Mouse (Mus musculus): ENCODE data around the gene Grasp. TPM values are rescaled to one million over a fixed set of nuclear protein-coding genes. Genes with fewer than 3 reads are reported as not detected.

Gene Grasp
- total and polyA plus RNA-seq, 2 experiments = 0.92 to 1.5 TPM

- Histone ChIP-seq H3K36me3 (ENCODE audit: control insufficient read depth, insufficient read depth, low read length) (no peaks in the 10 kb centered on the region), H3K27me3 (ENCODE audit: control insufficient read depth, insufficient read depth, low read length) (peaks cover 5% of the 10 kb centered on the region; the same call in 1 of the 2 replicates), H3K27ac (replicated peaks; ENCODE audit: insufficient read depth, low read depth, low read length) (no peak overlapping the region), H3K4me3 (ENCODE audit: insufficient read depth, low read depth, low read length) (no peak overlapping the region), H3K9ac (ENCODE audit: low read depth, low read length) (no peak overlapping the region), H3K79me2 (ENCODE audit: control insufficient read depth, insufficient read depth, low read length) (no peaks in the 10 kb centered on the region), H3K4me1 (ENCODE audit: control insufficient read depth, insufficient read depth, low read length) (no peaks in the 10 kb centered on the region)
- DNase-seq (ENCODE audit: extremely low read depth, low read depth, low spot score) = no peak
- WGBS = 10% methylated on average over 5 of the region's 5 CpGs
- TF ChIP-seq POLR2A (IDR thresholded peaks at IDR 0.05; ENCODE audit: extremely low read depth, insufficient read depth, low read length) (no peak), CTCF (IDR thresholded peaks at IDR 0.05; ENCODE audit: low read depth, low read length) (no peak)
These were observed 392 bp upstream of the Grasp start for GRCm38 (mm10) chr15:101223596-101223995.

- peak overlapping the region; percentile 68 for H3K9ac ChIP-seq (ENCODE audit: low read depth, low read length)
- WGBS = 60% methylated on average over 14 of the region's 14 CpGs
- peaks cover 5% of the 10 kb centered on the region; the same call in 1 of the 2 replicates for H3K27me3 ChIP-seq (ENCODE audit: control insufficient read depth, insufficient read depth, low read length)
- H3K4me1 ChIP-seq (ENCODE audit: control insufficient read depth, insufficient read depth, low read length) = no peaks in the 10 kb centered on the region
- no peaks in the 10 kb centered on the region for H3K36me3 ChIP-seq (ENCODE audit: control insufficient read depth, insufficient read depth, low read length)
- H3K4me3 ChIP-seq (ENCODE audit: insufficient read depth, low read depth, low read length) = peak overlapping the region; percentile 81
- H3K79me2 ChIP-seq (ENCODE audit: control insufficient read depth, insufficient read depth, low read length) = no peaks in the 10 kb centered on the region
- no peak for DNase-seq (ENCODE audit: extremely low read depth, low read depth, low spot score)
- no peak for TF ChIP-seq CTCF (IDR thresholded peaks at IDR 0.05; ENCODE audit: low read depth, low read length)
- TF ChIP-seq POLR2A (IDR thresholded peaks at IDR 0.05; ENCODE audit: extremely low read depth, insufficient read depth, low read length) = no peak
- H3K27ac ChIP-seq (replicated peaks; ENCODE audit: insufficient read depth, low read depth, low read length) = peak overlapping the region; percentile 56
These were observed 989 bp downstream of the Grasp start for GRCm38 (mm10) chr15:101224977-101225376.

- Histone ChIP-seq H3K36me3 (ENCODE audit: control insufficient read depth, insufficient read depth, low read length) (no peaks in the 10 kb centered on the region), H3K79me2 (ENCODE audit: control insufficient read depth, insufficient read depth, low read length) (no peaks in the 10 kb centered on the region), H3K27me3 (ENCODE audit: control insufficient read depth, insufficient read depth, low read length) (peaks cover 5% of the 10 kb centered on the region; the same call in 1 of the 2 replicates), H3K27ac (replicated peaks; ENCODE audit: insufficient read depth, low read depth, low read length) (peak overlapping the region; percentile 50), H3K4me1 (ENCODE audit: control insufficient read depth, insufficient read depth, low read length) (no peaks in the 10 kb centered on the region), H3K9ac (ENCODE audit: low read depth, low read length) (no peak overlapping the region), H3K4me3 (ENCODE audit: insufficient read depth, low read depth, low read length) (no peak overlapping the region)
- 83% methylated on average over 7 of the region's 7 CpGs for WGBS
- no peak for DNase-seq (ENCODE audit: extremely low read depth, low read depth, low spot score)
- no peak for TF ChIP-seq POLR2A (IDR thresholded peaks at IDR 0.05; ENCODE audit: extremely low read depth, insufficient read depth, low read length)
- no peak for TF ChIP-seq CTCF (IDR thresholded peaks at IDR 0.05; ENCODE audit: low read depth, low read length)
These were observed 4.0 kb downstream of the Grasp start for GRCm38 (mm10) chr15:101227971-101228370.

GRCm38 (mm10) chr15:101228866-101229590, 5.0 kb downstream of the Grasp start:
- Histone ChIP-seq H3K27me3 (ENCODE audit: control insufficient read depth, insufficient read depth, low read length) (peaks cover 5% of the 10 kb centered on the region; the same call in 1 of the 2 replicates), H3K4me3 (ENCODE audit: insufficient read depth, low read depth, low read length) (no peak overlapping the region), H3K9ac (ENCODE audit: low read depth, low read length) (no peak overlapping the region), H3K79me2 (ENCODE audit: control insufficient read depth, insufficient read depth, low read length) (no peaks in the 10 kb centered on the region), H3K27ac (replicated peaks; ENCODE audit: insufficient read depth, low read depth, low read length) (no peak overlapping the region), H3K4me1 (ENCODE audit: control insufficient read depth, insufficient read depth, low read length) (no peaks in the 10 kb centered on the region), H3K36me3 (ENCODE audit: control insufficient read depth, insufficient read depth, low read length) (no peaks in the 10 kb centered on the region)
- 53% methylated on average over 21 of the region's 21 CpGs for WGBS
- peak; percentile 60 for DNase-seq (ENCODE audit: extremely low read depth, low read depth, low spot score)
- TF ChIP-seq CTCF (IDR thresholded peaks at IDR 0.05; ENCODE audit: low read depth, low read length) (no peak), POLR2A (IDR thresholded peaks at IDR 0.05; ENCODE audit: extremely low read depth, insufficient read depth, low read length) (no peak)

DNA sequence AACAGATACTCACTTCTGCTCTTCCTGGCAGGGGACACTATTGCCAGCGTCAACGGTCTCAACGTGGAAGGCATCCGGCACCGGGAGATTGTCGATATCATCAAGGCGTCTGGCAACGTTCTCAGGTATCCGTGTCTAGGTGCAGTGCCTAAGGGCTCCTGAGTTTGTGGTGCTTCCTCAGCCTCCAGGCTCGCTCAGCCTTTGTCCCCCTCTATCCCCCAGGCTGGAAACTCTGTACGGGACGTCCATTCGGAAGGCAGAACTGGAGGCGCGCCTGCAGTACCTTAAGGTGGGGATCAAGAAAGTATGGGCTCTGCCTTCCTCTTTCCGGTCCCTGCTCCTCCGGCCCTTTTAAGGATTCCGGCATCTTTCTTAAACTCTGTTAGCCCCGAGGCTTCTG, 6.5 kb downstream of the Grasp start:
- H3K36me3 ChIP-seq (ENCODE audit: control insufficient read depth, insufficient read depth, low read length) = no peaks in the 10 kb centered on the region
- H3K27ac ChIP-seq (replicated peaks; ENCODE audit: insufficient read depth, low read depth, low read length) = no peak overlapping the region
- H3K4me3 ChIP-seq (ENCODE audit: insufficient read depth, low read depth, low read length) = no peak overlapping the region
- no peaks in the 10 kb centered on the region for H3K79me2 ChIP-seq (ENCODE audit: control insufficient read depth, insufficient read depth, low read length)
- no peak for TF ChIP-seq CTCF (IDR thresholded peaks at IDR 0.05; ENCODE audit: low read depth, low read length)
- TF ChIP-seq POLR2A (IDR thresholded peaks at IDR 0.05; ENCODE audit: extremely low read depth, insufficient read depth, low read length) = no peak
- no peaks in the 10 kb centered on the region for H3K4me1 ChIP-seq (ENCODE audit: control insufficient read depth, insufficient read depth, low read length)
- no peak for DNase-seq (ENCODE audit: extremely low read depth, low read depth, low spot score)
- H3K27me3 ChIP-seq (ENCODE audit: control insufficient read depth, insufficient read depth, low read length) = no peaks in the 10 kb centered on the region
- WGBS = 96% methylated on average over 19 of the region's 19 CpGs
- H3K9ac ChIP-seq (ENCODE audit: low read depth, low read length) = no peak overlapping the region

- peak; percentile 37 for DNase-seq (ENCODE audit: extremely low read depth, low read depth, low spot score)
- TF ChIP-seq POLR2A (IDR thresholded peaks at IDR 0.05; ENCODE audit: extremely low read depth, insufficient read depth, low read length) = no peak
- TF ChIP-seq CTCF (IDR thresholded peaks at IDR 0.05; ENCODE audit: low read depth, low read length) = peak; percentile 52
- WGBS = 78% methylated on average over 23 of the region's 23 CpGs
- Histone ChIP-seq H3K27ac (replicated peaks; ENCODE audit: insufficient read depth, low read depth, low read length) (no peak overlapping the region), H3K79me2 (ENCODE audit: control insufficient read depth, insufficient read depth, low read length) (no peaks in the 10 kb centered on the region), H3K36me3 (ENCODE audit: control insufficient read depth, insufficient read depth, low read length) (no peaks in the 10 kb centered on the region), H3K4me1 (ENCODE audit: control insufficient read depth, insufficient read depth, low read length) (no peaks in the 10 kb centered on the region), H3K9ac (ENCODE audit: low read depth, low read length) (no peak overlapping the region), H3K27me3 (ENCODE audit: control insufficient read depth, insufficient read depth, low read length) (no peaks in the 10 kb centered on the region), H3K4me3 (ENCODE audit: insufficient read depth, low read depth, low read length) (no peak overlapping the region)
These were observed 7.1 kb downstream of the Grasp start for GRCm38 (mm10) chr15:101230995-101231647.

Measured in liver, adult 2 months (tissue).